Mouse (Mus musculus): ENCODE data around the gene Vmn1r135. TPM values are rescaled to one million over a fixed set of nuclear protein-coding genes. Genes with fewer than 3 reads are reported as not detected.
"Not testable (repeated sequence)": the region's sequence is repeated elsewhere in the genome, so short reads cannot be mapped to it uniquely, and the experiment has no call there.

Vmn1r135 gene
- not detected in 2 replicates for polyA plus RNA-seq (2016; fragmentation: Nextera tagmentation; extraction: Ambion mirVana)

DNA sequence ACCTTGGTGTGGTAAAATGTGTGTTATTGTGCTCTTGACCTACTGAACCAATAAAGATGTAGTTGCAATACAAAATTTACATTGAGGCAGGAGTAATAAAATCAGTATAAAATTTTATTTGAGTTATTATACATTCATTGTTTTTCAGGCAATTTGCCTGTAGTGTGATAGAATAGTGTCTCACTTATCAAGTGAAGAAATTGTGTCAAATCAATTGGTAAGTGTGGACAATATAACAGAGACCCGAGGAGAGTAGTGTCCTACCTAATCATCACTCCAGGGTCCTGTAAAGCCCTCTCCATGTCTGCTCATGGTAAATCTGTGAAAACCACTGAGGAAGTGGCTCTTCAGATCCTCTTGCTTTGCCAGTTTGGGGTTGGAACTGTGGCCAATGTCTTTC is at the start of gene Vmn1r135:
Gene Vmn1r135 (plus strand): TSS at position 301 of the 400 bp plus-strand sequence.
- H3K27ac ChIP-seq; H3K4me2 ChIP-seq; H3K9ac ChIP-seq (replicated peaks); H3K9me3 ChIP-seq; H3K27me3 ChIP-seq; ATAC-seq (ENCODE audit: insufficient number of reproducible peaks, insufficient read depth, low FRiP score, low TSS enrichment, low read depth); H3K4me1 ChIP-seq (replicated peaks); H3K36me3 ChIP-seq; H3K4me3 ChIP-seq (replicated peaks): not testable (repeated sequence)
- no CpG with 5 or more reads among the region's 1 CpGs for WGBS

DNA sequence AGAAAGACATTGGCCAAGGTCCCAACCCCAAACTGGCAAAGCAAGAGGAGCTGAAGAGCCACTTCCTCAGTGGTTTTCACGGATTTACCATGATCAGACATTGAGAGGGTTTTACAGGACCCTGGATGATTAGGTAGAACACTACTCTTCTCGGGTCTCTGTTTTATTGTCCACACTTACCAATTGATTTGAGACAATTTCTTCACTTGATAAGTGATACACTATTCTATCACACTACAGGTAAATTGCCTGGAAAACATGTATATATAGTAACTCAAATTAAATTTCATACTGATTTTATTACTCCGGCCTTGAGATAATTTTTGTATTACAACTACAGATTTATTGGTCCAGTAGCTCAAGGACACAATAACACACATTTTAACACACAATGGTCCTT is 35.5 kb upstream of the Vmn1r135 start, which contains the start of gene Gm4177:
Gene Gm4177 (minus strand): TSS at position 101 of the 400 bp plus-strand sequence.
- H3K4me3 ChIP-seq (replicated peaks); ATAC-seq (ENCODE audit: insufficient number of reproducible peaks, insufficient read depth, low FRiP score, low TSS enrichment, low read depth); H3K9ac ChIP-seq (replicated peaks): not testable (repeated sequence)

GRCm38 (mm10) chr7:21844167-21844566 is 12.0 kb downstream of the Vmn1r135 start, which contains the start of gene Gm5725:
Gm5725 (minus strand) TSS chr7:21844267.
- H3K4me2 ChIP-seq; H3K9me3 ChIP-seq; H3K36me3 ChIP-seq; H3K27me3 ChIP-seq; H3K4me3 ChIP-seq (replicated peaks); H3K27ac ChIP-seq; H3K9ac ChIP-seq (replicated peaks); ATAC-seq (ENCODE audit: insufficient number of reproducible peaks, insufficient read depth, low FRiP score, low TSS enrichment, low read depth); H3K4me1 ChIP-seq (replicated peaks): not testable (repeated sequence)
- no CpG with 5 or more reads among the region's 1 CpGs for WGBS

More for the DNA sequence above, 35.5 kb upstream of the Vmn1r135 start, which contains the start of gene Gm4177:
- H3K4me2 ChIP-seq; H3K27me3 ChIP-seq; H3K9me3 ChIP-seq; H3K36me3 ChIP-seq; H3K4me1 ChIP-seq (replicated peaks); H3K27ac ChIP-seq: not testable (repeated sequence)
- WGBS, result no CpG with 5 or more reads among the region's 3 CpGs

Other genes starting within 250 kb of the Vmn1r135 start
- not detected in 2 replicates for gene Vmn1r132, start 218.3 kb upstream of the Vmn1r135 start, polyA plus RNA-seq (2016; fragmentation: Nextera tagmentation; extraction: Ambion mirVana)
- gene Gm4175, start 70.9 kb upstream of the Vmn1r135 start, polyA plus RNA-seq (2016; fragmentation: Nextera tagmentation; extraction: Ambion mirVana), result not detected in 2 replicates
- not detected in 2 replicates for gene Gm4177, start 35.6 kb upstream of the Vmn1r135 start, polyA plus RNA-seq (2016; fragmentation: Nextera tagmentation; extraction: Ambion mirVana)
- gene Gm5725, start 11.9 kb downstream of the Vmn1r135 start, polyA plus RNA-seq (2016; fragmentation: Nextera tagmentation; extraction: Ambion mirVana), result not detected in 2 replicates
- gene Gm5891, start 88.9 kb downstream of the Vmn1r135 start, polyA plus RNA-seq (2016; fragmentation: Nextera tagmentation; extraction: Ambion mirVana), result not detected in 2 replicates
- not detected in 2 replicates for gene Vmn1r137, start 162.2 kb downstream of the Vmn1r135 start, polyA plus RNA-seq (2016; fragmentation: Nextera tagmentation; extraction: Ambion mirVana)
- gene Vmn1r138, start 196.5 kb downstream of the Vmn1r135 start, polyA plus RNA-seq (2016; fragmentation: Nextera tagmentation; extraction: Ambion mirVana), result not detected in 2 replicates
- not detected in 2 replicates for gene Gm6176, start 224.0 kb downstream of the Vmn1r135 start, polyA plus RNA-seq (2016; fragmentation: Nextera tagmentation; extraction: Ambion mirVana)
- gene Vmn1r139, start 236.7 kb downstream of the Vmn1r135 start, polyA plus RNA-seq (2016; fragmentation: Nextera tagmentation; extraction: Ambion mirVana), result not detected in 2 replicates